Mouse (Mus musculus) heart, embryonic 11.5 days (tissue): Measurements from ENCODE around the gene Fbxo31. TPM values are rescaled to one million over a fixed set of nuclear protein-coding genes. Genes with fewer than 3 reads are reported as not detected.

Source experiments
- ATAC-seq: fragments of 200-750 bp; cut with Nextera tagmentation; replicated peaks from 2 replicates; pipeline ENCODE4 v1.8.0; 2017; ENCODE audit warnings: moderate library complexity; ENCODE audit not compliant: insufficient number of reproducible peaks, low FRiP score, low TSS enrichment
- H3K27ac ChIP-seq: fragments of 300-500 bp; sonication (generic); 2 replicates; pipeline ENCODE4 v1.5.1; 2014; ENCODE audit warnings: mild to moderate bottlenecking, low read depth, low read length
- H3K27me3 ChIP-seq: fragments of 300-500 bp; sonication (generic); 2 replicates; pipeline ENCODE4 v1.6.1; 2014; ENCODE audit warnings: mild to moderate bottlenecking, low read length, mixed read lengths; ENCODE audit not compliant: control insufficient read depth, insufficient read depth
- H3K36me3 ChIP-seq: fragments of 300-500 bp; sonication (generic); 2 replicates; pipeline ENCODE4 v1.6.1; 2014; ENCODE audit warnings: mild to moderate bottlenecking, low read length, moderate library complexity, mixed read lengths; ENCODE audit not compliant: control insufficient read depth, insufficient read depth
- H3K4me1 ChIP-seq: fragments of 300-500 bp; sonication (generic); 2 replicates; pipeline ENCODE4 v1.6.1; 2014; ENCODE audit warnings: low read length; ENCODE audit not compliant: control insufficient read depth, insufficient read depth
- H3K4me2 ChIP-seq: fragments of 300-500 bp; sonication (generic); 2 replicates; pipeline ENCODE4 v1.6.1; 2014; ENCODE audit warnings: mild to moderate bottlenecking, moderate library complexity
- H3K4me3 ChIP-seq: fragments of 300-500 bp; sonication (generic); 2 replicates; pipeline ENCODE4 v1.5.1; 2014; ENCODE audit warnings: low read depth, low read length
- H3K9ac ChIP-seq: fragments of 300-500 bp; sonication (generic); 2 replicates; pipeline ENCODE4 v1.6.1; 2014; ENCODE audit warnings: mild to moderate bottlenecking, low read depth, low read length, moderate library complexity
- H3K9me3 ChIP-seq: fragments of 300-500 bp; sonication (generic); replicated peaks from 2 replicates; pipeline ENCODE4 v1.6.1; 2016; ENCODE audit warnings: low read length; ENCODE audit not compliant: control insufficient read depth
- WGBS: fragments of 180-500 bp; shearing (Covaris S2); extraction: QIAGEN DNeasy Blood & Tissue Kit; methylation state at CpG from one replicate; pipeline ENCODE4 v1.1.7; 2014; ENCODE audit not compliant: insufficient replicate concordance; 5-methylcytosine and 5-hydroxymethylcytosine counted together
- polyA plus RNA-seq: library from polyadenylated mRNA; unstranded; fragments of >200 nt; fragmentation: Nextera tagmentation; extraction: Ambion mirVana; gene quantifications from 2 replicates; pipeline ENCODE4 v1.2.1, GENCODE M21; 2014

Fbxo31 gene
- polyA plus RNA-seq, 1 experiment from 2014 or later = 9.5 TPM

DNA sequence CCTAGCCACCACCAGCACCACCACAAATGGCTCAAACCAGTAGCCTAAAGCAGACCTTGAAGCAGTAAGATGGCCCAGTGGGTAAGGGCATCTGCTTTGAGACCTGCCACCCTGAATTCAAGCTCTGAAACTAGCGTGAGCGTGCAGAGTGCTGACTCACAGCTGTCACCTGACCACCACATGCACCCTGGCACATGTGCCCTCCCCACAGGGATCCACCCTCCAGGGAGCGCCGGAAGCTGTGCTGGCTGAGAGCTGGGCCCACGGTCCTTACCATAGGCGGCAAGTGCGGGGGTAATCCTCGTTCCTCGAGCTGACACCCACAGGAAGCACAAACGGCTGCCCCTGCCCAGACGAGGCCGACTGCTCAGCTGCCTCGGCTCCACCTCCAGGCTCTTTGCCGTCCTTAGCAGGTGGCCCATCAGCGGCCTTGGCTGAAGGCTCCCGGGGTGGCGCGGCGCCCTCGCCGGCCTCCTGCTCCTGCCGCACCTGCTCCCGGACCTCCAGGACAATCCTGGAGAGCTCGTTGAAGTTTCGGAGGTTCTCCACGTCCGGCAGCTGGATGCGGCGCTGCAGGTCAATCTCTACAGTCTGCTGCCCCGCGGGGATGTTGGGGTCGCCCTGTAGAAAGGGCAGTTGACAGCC is 24.7 kb downstream of the Fbxo31 start:
- Histone ChIP-seq H3K4me2 (no peak overlapping the region), H3K27ac (no peak overlapping the region), H3K36me3 (peaks cover 18% of the 10 kb centered on the region; the same call in 1 of the 2 replicates), H3K4me3 (no peak overlapping the region), H3K9ac (no peak overlapping the region), H3K27me3 (no peaks in the 10 kb centered on the region), H3K4me1 (peaks cover 8% of the 10 kb centered on the region; the same call in 1 of the 2 replicates), H3K9me3 (no peaks in the 10 kb centered on the region)
- ATAC-seq = no peak
- 93% methylated on average over 32 of the region's 32 CpGs for WGBS

DNA sequence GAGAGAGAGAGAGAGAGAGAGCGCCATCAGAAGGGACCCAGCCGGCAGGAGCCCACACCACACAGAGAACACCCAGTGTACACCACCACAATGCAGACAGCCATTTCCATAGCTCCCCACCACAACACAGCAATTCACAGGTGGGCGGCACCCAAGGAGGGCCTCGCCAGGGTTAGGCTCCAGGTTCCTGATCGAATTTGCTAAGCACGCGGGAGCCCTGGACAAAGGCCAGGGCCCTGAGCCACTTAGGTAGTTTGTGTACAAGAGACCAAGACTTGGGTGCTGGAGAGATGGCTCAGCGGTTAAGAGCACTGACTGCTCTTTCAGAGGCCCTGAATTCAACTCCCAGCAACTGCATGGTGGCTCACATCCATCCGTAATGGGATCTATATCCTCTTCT is 26.1 kb downstream of the Fbxo31 start:
- H3K36me3 ChIP-seq = peaks cover 18% of the 10 kb centered on the region; the same call in 1 of the 2 replicates
- no peak overlapping the region for H3K4me3 ChIP-seq
- H3K9ac ChIP-seq = no peak overlapping the region
- ATAC-seq = no peak
- H3K4me1 ChIP-seq = peaks cover 8% of the 10 kb centered on the region; the same call in 1 of the 2 replicates
- H3K27me3 ChIP-seq = no peaks in the 10 kb centered on the region
- H3K27ac ChIP-seq = no peak overlapping the region
- no peak overlapping the region for H3K4me2 ChIP-seq
- no peaks in the 10 kb centered on the region for H3K9me3 ChIP-seq
- 86% methylated on average over 9 of the region's 9 CpGs for WGBS

DNA sequence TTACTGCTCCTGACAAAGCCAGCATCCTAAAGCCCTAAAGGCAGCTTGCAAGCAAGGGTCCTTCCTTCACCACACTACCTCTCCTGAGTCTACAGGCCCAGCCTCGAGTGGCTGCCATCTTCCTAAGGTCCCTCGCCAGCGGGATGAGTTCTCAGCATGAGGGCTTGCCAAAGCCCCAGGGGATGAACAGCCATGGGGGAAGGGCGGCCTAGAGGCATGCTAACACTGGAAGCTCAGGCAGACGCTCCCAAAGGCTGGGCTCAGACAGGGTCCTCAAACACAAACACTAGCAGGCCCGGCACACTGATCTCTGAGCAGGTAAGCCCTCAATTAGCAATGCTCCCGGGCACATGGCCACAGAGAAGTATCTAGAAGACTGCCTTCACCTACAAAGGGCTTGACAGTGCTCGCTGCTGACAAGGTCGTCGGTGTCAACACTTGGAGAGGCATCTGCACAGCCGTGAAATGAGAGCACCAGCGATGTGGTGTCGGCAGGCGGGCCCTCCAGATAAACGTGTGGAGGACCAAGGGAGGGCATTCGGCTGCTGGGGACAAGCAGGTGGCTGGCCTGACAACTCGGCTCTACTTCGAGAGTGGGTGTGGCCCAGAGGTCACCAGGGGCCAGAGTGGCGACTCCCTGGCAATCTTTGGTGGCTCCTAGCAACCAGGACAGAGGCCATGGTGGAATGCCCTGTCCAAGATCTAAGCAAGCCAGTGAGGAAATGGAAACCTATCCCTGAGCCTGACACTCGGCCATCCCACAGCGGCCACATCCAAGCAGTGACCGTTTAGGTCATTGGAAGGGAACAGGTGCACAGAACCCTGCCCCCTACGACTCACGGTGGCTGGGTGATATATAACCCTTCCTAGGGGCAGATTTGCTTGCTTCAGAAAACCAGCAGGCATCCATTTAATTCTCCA is 27.3 kb downstream of the Fbxo31 start:
- ATAC-seq = no peak
- Histone ChIP-seq H3K36me3 (peaks cover 18% of the 10 kb centered on the region; the same call in 1 of the 2 replicates), H3K27me3 (no peaks in the 10 kb centered on the region), H3K27ac (no peak overlapping the region), H3K9me3 (no peaks in the 10 kb centered on the region), H3K9ac (no peak overlapping the region), H3K4me3 (no peak overlapping the region), H3K4me2 (no peak overlapping the region; the same call in 1 of the 2 replicates), H3K4me1 (peaks cover 8% of the 10 kb centered on the region; the same call in 1 of the 2 replicates)
- WGBS = 51% methylated on average over 24 of the region's 24 CpGs

DNA sequence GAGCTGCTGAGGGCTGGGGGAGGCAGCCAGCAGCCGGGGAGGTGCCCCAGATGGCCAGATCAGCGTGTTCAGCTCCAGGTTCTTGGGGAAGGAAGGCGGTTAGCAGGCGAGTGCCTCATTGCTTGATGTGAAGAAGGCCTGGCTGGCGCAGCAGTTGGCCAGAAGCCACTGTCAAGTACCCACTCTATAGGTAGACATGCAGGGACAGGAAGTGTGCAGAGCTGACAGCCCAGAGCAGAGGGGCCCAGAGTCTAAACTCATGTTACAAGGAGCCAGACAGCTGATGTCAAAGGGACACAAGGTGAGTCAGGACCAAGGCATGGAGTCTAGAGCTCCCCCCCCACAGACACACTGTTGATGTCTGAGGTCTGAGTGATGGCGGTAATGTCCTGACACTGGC is 28.6 kb downstream of the Fbxo31 start:
- 83% methylated on average over 6 of the region's 6 CpGs for WGBS
- Histone ChIP-seq H3K4me1 (peaks cover 8% of the 10 kb centered on the region; the same call in 1 of the 2 replicates), H3K4me3 (no peak overlapping the region), H3K9me3 (no peaks in the 10 kb centered on the region), H3K27me3 (no peaks in the 10 kb centered on the region), H3K36me3 (peaks cover 16% of the 10 kb centered on the region; the same call in 1 of the 2 replicates), H3K4me2 (no peak overlapping the region), H3K9ac (no peak overlapping the region), H3K27ac (no peak overlapping the region)
- no peak for ATAC-seq

DNA sequence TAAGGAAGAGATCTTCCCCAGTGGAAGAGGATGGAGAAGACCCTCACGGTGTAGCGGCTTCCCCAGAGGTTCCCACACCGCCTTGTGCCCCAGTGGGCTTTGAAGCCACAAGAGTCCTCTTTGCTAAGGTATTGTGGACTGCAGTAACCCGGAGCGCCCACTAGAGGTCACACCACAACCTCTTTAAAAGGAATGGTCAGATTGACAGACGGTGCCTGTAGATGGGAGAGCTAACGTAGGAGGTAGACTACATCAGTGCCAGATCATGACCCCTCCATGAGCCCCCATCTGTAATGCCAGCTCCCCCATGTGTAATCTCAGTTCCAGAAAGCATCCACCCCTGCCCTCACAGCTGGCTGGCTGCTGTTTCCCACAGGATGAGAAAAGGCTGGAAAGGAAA is 31.5 kb downstream of the Fbxo31 start:
- WGBS = 4% methylated on average over 7 of the region's 7 CpGs
- Histone ChIP-seq H3K4me1 (peaks cover 8% of the 10 kb centered on the region; the same call in 1 of the 2 replicates), H3K4me2 (no peak overlapping the region), H3K27me3 (0 out of 2 replicates have a peak, but pooled peaks cover 7% of the 10 kb centered on the region), H3K27ac (no peak overlapping the region), H3K9ac (no peak overlapping the region), H3K9me3 (no peaks in the 10 kb centered on the region), H3K36me3 (0 out of 2 replicates have a peak, but pooled peaks cover 4% of the 10 kb centered on the region), H3K4me3 (no peak overlapping the region)
- ATAC-seq = no peak

DNA sequence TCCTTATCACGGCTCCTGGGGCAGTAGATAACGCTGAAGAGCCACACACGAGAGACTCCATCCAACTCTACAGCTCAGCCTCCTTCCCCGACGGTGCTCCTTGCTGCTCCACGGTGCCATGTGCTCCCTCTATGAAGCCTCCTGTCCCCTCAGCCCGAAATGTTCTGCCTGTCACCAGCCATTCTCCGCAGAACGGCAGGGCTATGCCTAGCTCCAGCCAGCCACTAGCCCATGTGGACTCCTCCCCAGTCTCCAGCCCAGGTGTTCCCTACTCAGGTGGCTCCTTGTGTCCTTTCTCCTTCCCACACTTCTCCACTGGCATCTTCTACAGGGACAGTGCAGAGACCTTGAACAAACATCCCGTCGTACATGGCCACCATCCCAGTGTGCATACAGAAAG is 33.7 kb downstream of the Fbxo31 start:
- Histone ChIP-seq H3K4me2 (no peak overlapping the region), H3K9ac (no peak overlapping the region; the same call in 1 of the 2 replicates), H3K27me3 (peaks cover 10% of the 10 kb centered on the region; the same call in 1 of the 2 replicates), H3K4me3 (no peak overlapping the region), H3K4me1 (no peaks in the 10 kb centered on the region), H3K36me3 (no peaks in the 10 kb centered on the region), H3K9me3 (no peaks in the 10 kb centered on the region), H3K27ac (no peak overlapping the region)
- ATAC-seq = no peak
- WGBS = 44% methylated on average over 11 of the region's 11 CpGs

DNA sequence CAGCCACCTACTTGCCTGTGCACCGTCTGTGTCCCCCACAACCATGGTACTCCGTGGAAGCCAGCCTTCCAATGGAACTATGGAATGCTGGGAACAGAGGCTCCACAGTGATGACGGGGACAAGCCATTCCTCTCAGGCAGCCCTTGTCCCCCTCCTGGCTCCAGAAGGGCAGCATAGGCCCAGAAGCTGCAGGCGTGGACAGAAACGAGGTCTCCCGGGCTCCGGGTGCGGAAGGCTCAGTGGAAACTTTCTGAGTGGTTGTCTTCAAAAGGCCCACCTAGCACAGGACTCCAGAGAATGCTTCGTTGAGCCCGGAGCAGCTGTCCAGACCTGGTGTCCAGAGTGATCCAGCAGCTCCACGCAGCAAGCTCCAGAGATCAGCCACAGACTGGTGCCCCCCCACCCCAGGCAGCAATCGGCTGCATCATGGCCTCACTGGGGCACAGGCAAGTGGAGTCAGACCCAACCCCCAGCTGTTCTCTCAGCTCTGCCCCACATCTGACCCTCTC is 34.3 kb downstream of the Fbxo31 start, which contains the start of gene 1700018B08Rik:
1700018B08Rik (minus strand) TSS at position 45 of the 510 bp plus-strand sequence.
- ATAC-seq = no peak
- H3K4me2 ChIP-seq = no peak within 1 kb of the TSS
- H3K4me1 ChIP-seq = no peaks in the 10 kb centered on the region
- H3K9ac ChIP-seq = no peak within 1 kb of the TSS; the same call in 1 of the 2 replicates
- no peak within 1 kb of the TSS for H3K4me3 ChIP-seq
- H3K27ac ChIP-seq = no peak within 1 kb of the TSS
- H3K27me3 ChIP-seq = peaks cover 17% of the 10 kb centered on the region
- H3K36me3 ChIP-seq = no peaks in the 10 kb centered on the region
- 72% methylated on average over 12 of the region's 12 CpGs for WGBS
- H3K9me3 ChIP-seq = no peaks in the 10 kb centered on the region

DNA sequence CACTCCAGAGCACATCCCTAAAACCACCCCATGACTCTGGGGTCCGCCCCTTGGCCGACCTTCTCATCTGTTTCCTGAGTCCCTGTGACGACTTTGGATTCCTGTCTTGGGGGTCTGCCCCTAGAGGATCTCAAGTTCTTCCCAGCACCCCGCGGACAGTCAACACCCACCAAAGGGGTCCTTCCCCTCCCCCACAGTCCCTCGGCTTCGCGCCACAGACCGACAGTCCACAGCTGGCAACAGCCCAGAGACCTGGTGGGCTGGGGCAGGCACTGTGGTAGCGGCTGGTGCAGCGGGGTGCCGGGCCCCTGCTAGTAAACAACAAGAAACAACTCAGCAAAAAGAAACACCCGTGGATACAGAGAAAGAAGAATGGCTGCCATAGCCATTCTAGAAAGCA is 35.7 kb downstream of the Fbxo31 start:
- no peak for ATAC-seq
- Histone ChIP-seq H3K36me3 (no peaks in the 10 kb centered on the region), H3K4me1 (no peaks in the 10 kb centered on the region), H3K27ac (no peak overlapping the region), H3K4me3 (no peak overlapping the region), H3K27me3 (peaks cover 19% of the 10 kb centered on the region), H3K9ac (no peak overlapping the region), H3K4me2 (no peak overlapping the region), H3K9me3 (no peaks in the 10 kb centered on the region)
- 69% methylated on average over 13 of the region's 13 CpGs for WGBS
